ENCODE assay signal across 11 mouse cellular contexts in genomic region chr7:90048401-90049307, GRCm38 (mm10).
DNase-seq lines count a peak whose midpoint lies in the region; ATAC-seq lines count a peak whose summit lies in the region.
"Had no signal": no experiment of that assay in that cellular context is flagged by ENCODE, and none has a peak within 500 bp of the region (broad histone marks: within the 10 kb centered on the region; RNA-seq: fewer than 3 reads in every experiment).

No protein-coding gene starts in this region.

- peaks cover 18% of the 10 kb centered on the region for H3K4me1 ChIP-seq in kidney, embryonic 15.5 days
- no peaks in the 10 kb centered on the region for H3K4me1 ChIP-seq in embryonic facial prominence, embryonic 14.5 days (ENCODE audit: control insufficient read depth, insufficient read depth, low read length)
- H3K4me1 ChIP-seq in liver, embryonic 13.5 days (replicated peaks): peaks cover 87% of the 10 kb centered on the region
- H3K4me1 ChIP-seq: forebrain, embryonic 15.5 days had no signal

- peak; percentile 42 for DNase-seq in kidney, adult 9 months
- peak; percentile 19 for DNase-seq in NIH3T3 (ENCODE audit: low read depth)
- peak; percentile 56 for DNase-seq in embryonic facial prominence, embryonic 14.5 days (ENCODE audit: low spot score)
- DNase-seq in liver, embryonic 13.5 days: no peak
- DNase-seq in spleen, adult 12 weeks (ENCODE audit: low spot score): no peak
- DNase-seq in spleen, adult 18-20 months: no peak
- DNase-seq: cerebellum, postnatal 36 days; lung, adult 2 months had no signal

- WGBS in kidney, embryonic 15.5 days: 63% methylated on average over 10 of the region's 10 CpGs
- WGBS in embryonic facial prominence, embryonic 14.5 days: 60% methylated on average over 10 of the region's 10 CpGs
- 52% methylated on average over 10 of the region's 10 CpGs for WGBS in liver, embryonic 13.5 days (ENCODE audit: insufficient replicate concordance)

- no peak overlapping the region for H3K9ac ChIP-seq in kidney, embryonic 15.5 days
- H3K9ac ChIP-seq in embryonic facial prominence, embryonic 14.5 days (ENCODE audit: low read depth, low read length): no peak overlapping the region
- peak overlapping the region; percentile 37; the same call in 1 of the 2 replicates for H3K9ac ChIP-seq in liver, embryonic 13.5 days
- H3K9ac ChIP-seq: forebrain, embryonic 15.5 days had no signal

- H3K36me3 ChIP-seq in kidney, embryonic 15.5 days: no peaks in the 10 kb centered on the region
- H3K36me3 ChIP-seq in embryonic facial prominence, embryonic 14.5 days (ENCODE audit: control insufficient read depth, insufficient read depth, low read length): no peaks in the 10 kb centered on the region
- no peaks in the 10 kb centered on the region for H3K36me3 ChIP-seq in liver, embryonic 13.5 days
- H3K36me3 ChIP-seq: forebrain, embryonic 15.5 days had no signal

- H3K27me3 ChIP-seq in kidney, embryonic 15.5 days: no peaks in the 10 kb centered on the region
- no peaks in the 10 kb centered on the region for H3K27me3 ChIP-seq in embryonic facial prominence, embryonic 14.5 days (replicated peaks; ENCODE audit: control insufficient read depth, insufficient read depth, low read length)
- H3K27me3 ChIP-seq in liver, embryonic 13.5 days: no peaks in the 10 kb centered on the region
- H3K27me3 ChIP-seq: forebrain, embryonic 15.5 days had no signal

- no peaks in the 10 kb centered on the region for H3K9me3 ChIP-seq in kidney, embryonic 15.5 days (replicated peaks)
- H3K9me3 ChIP-seq in embryonic facial prominence, embryonic 14.5 days (ENCODE audit: control insufficient read depth, low read length): no peaks in the 10 kb centered on the region
- no peaks in the 10 kb centered on the region for H3K9me3 ChIP-seq in liver, embryonic 13.5 days (replicated peaks)
- H3K9me3 ChIP-seq: forebrain, embryonic 15.5 days had no signal

- no peak overlapping the region for H3K4me2 ChIP-seq in kidney, embryonic 15.5 days
- H3K4me2 ChIP-seq in embryonic facial prominence, embryonic 14.5 days (ENCODE audit: low read depth, low read length): no peak overlapping the region
- peak overlapping the region; percentile 2; the same call in 1 of the 2 replicates for H3K4me2 ChIP-seq in liver, embryonic 13.5 days
- H3K4me2 ChIP-seq: forebrain, embryonic 15.5 days; heart, embryonic 11.5 days had no signal

- H3K4me3 ChIP-seq in kidney, embryonic 15.5 days (replicated peaks): no peak overlapping the region
- H3K4me3 ChIP-seq in embryonic facial prominence, embryonic 14.5 days (ENCODE audit: low read depth, low read length): no peak overlapping the region
- no peak overlapping the region for H3K4me3 ChIP-seq in liver, embryonic 13.5 days (replicated peaks)
- H3K4me3 ChIP-seq: forebrain, embryonic 15.5 days had no signal

- no peak overlapping the region for H3K27ac ChIP-seq in kidney, embryonic 15.5 days
- H3K27ac ChIP-seq in embryonic facial prominence, embryonic 14.5 days (replicated peaks; ENCODE audit: low read depth, low read length): no peak overlapping the region
- H3K27ac ChIP-seq in liver, embryonic 13.5 days: peak overlapping the region; percentile 91
- H3K27ac ChIP-seq: forebrain, embryonic 15.5 days had no signal

- no peak for ATAC-seq in kidney, embryonic 15.5 days (replicated peaks; ENCODE audit: low FRiP score)
- ATAC-seq in embryonic facial prominence, embryonic 14.5 days (ENCODE audit: low read depth): no peak
- ATAC-seq in liver, embryonic 13.5 days (ENCODE audit: low read depth): no peak; the same call in 1 of the 2 replicates
- ATAC-seq: forebrain, embryonic 15.5 days had no signal

Comparison
In these comparisons a context has a peak if more than half of its experiments do, and no peak if none do; other contexts are left out.
1. DNase-seq: peak in kidney, adult 9 months (single experiment), NIH3T3 (single experiment) and embryonic facial prominence, embryonic 14.5 days (single experiment); none in liver, embryonic 13.5 days (single experiment), spleen, adult 12 weeks (single experiment) and spleen, adult 18-20 months (0 of 2).